Mouse (Mus musculus): Measurements from ENCODE around the gene Olfr780.
"Not testable (repeated sequence)": the region's sequence is repeated elsewhere in the genome, so short reads cannot be mapped to it uniquely, and the experiment has no call there.

DNA sequence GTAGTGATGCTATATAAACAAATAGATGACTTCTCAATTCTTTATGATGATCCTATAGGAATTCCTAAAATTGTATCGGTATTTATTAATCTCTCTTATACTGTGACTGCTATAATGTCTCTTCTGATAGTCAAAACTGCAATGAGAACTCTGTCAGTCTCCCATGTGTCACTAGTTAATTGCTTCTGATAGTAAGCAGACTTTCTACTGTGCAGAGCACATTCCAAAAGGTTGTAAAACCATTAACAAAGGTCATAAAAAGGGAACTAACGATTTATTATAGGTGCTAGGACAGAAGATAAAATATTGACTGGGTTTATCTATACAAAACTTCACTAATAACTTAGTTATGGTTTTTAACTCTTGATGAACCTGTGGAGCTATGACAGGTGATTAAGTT lies 34.6 kb downstream of the Olfr780 start:
- TF ChIP-seq POLR2A (IDR thresholded peaks at IDR 0.05; ENCODE audit: borderline replicate concordance, extremely low read depth, insufficient read depth, insufficient read length, poor library complexity, severe bottlenecking); CTCF (IDR thresholded peaks at IDR 0.05; ENCODE audit: borderline replicate concordance, extremely low read depth, insufficient read depth, insufficient read length): not testable (repeated sequence)

Data from brain, embryonic 14.5 days (tissue).